Mouse (Mus musculus) spleen, postnatal 4 days (tissue): ENCODE measurements around the gene Pla2g2e.
A peak's percentile ranks its signal among the peaks of the same experiment; 100 is the strongest.
"Not testable (repeated sequence)": the region's sequence is repeated elsewhere in the genome, so short reads cannot be mapped to it uniquely, and the experiment has no call there.

Source experiments
- DNase-seq, 2 experiments: peaks; one replicate each; pipeline ENCODE4 v3.0.0; 2022; ENCODE audit warnings: low spot score in 2 of 2

Gene Pla2g2e

GRCm38 (mm10) chr4:138882179-138882578 lies 4.4 kb downstream of the Pla2g2e start:
- no peak for DNase-seq

- DNase-seq, result peak; percentile 83 to 95
These were observed 6.5 kb downstream of the Pla2g2e start for GRCm38 (mm10) chr4:138884261-138884660.

GRCm38 (mm10) chr4:138889165-138889564 lies 11.4 kb downstream of the Pla2g2e start:
- no peak for DNase-seq

GRCm38 (mm10) chr4:138889635-138890034 lies 11.9 kb downstream of the Pla2g2e start:
- no peak for DNase-seq

- no peak for DNase-seq
These were observed 14.9 kb downstream of the Pla2g2e start for GRCm38 (mm10) chr4:138892655-138893054.

GRCm38 (mm10) chr4:138893789-138894188 lies 16.0 kb downstream of the Pla2g2e start:
- not testable (repeated sequence) for DNase-seq

GRCm38 (mm10) chr4:138899361-138899760 lies 21.6 kb downstream of the Pla2g2e start:
- DNase-seq, result no peak

- DNase-seq, result no peak
These were observed 28.0 kb downstream of the Pla2g2e start for GRCm38 (mm10) chr4:138905624-138906337.

- DNase-seq, result peak; percentile 29 to 78
These were observed 35.5 kb downstream of the Pla2g2e start for GRCm38 (mm10) chr4:138913141-138913787.

GRCm38 (mm10) chr4:138913797-138914196 lies 36.1 kb downstream of the Pla2g2e start, which contains the start of gene Otud3:
Gene Otud3 (minus strand): TSS chr4:138913945.
- peak; percentile 94 to 95 for DNase-seq

- DNase-seq, result no peak
These were observed 39.5 kb downstream of the Pla2g2e start for GRCm38 (mm10) chr4:138917282-138917681.

GRCm38 (mm10) chr4:138921254-138922130 lies 43.8 kb downstream of the Pla2g2e start:
- no peak for DNase-seq

- DNase-seq, result peak; percentile 87 to 97
These were observed 44.4 kb downstream of the Pla2g2e start for GRCm38 (mm10) chr4:138922131-138922459.

GRCm38 (mm10) chr4:138925561-138925960 lies 47.8 kb downstream of the Pla2g2e start:
- no peak for DNase-seq
